Mouse (Mus musculus) myocyte (in vitro differentiated cells): Measurements from ENCODE around the gene Pbp2.

ENCODE experiments used
- MYOG ChIP-seq, 3 experiments: IDR thresholded peaks; one replicate each; pipeline ENCODE4 v1.6.1; 2011; ENCODE audit warnings: control low read depth in 2 of 3, low read depth in 2 of 3, mild to moderate bottlenecking in 2 of 3; ENCODE audit not compliant: insufficient read length in 2 of 3, control insufficient read depth in 1 of 3, insufficient read depth in 1 of 3
- POLR2A ChIP-seq: IDR thresholded peaks from one replicate; pipeline ENCODE4 v1.6.1; 2011; ENCODE audit warnings: low read depth, mild to moderate bottlenecking, control low read depth, moderate library complexity; ENCODE audit not compliant: insufficient read length
- TCF12 ChIP-seq: IDR thresholded peaks from one replicate; pipeline ENCODE4 v1.6.1; 2011; ENCODE audit warnings: mild to moderate bottlenecking, control low read depth; ENCODE audit not compliant: poor library complexity, insufficient read depth, severe bottlenecking
- USF1 ChIP-seq: IDR thresholded peaks from one replicate; pipeline ENCODE4 v1.6.1; 2011; ENCODE audit warnings: low read depth, mild to moderate bottlenecking, control low read depth, moderate library complexity

DNA sequence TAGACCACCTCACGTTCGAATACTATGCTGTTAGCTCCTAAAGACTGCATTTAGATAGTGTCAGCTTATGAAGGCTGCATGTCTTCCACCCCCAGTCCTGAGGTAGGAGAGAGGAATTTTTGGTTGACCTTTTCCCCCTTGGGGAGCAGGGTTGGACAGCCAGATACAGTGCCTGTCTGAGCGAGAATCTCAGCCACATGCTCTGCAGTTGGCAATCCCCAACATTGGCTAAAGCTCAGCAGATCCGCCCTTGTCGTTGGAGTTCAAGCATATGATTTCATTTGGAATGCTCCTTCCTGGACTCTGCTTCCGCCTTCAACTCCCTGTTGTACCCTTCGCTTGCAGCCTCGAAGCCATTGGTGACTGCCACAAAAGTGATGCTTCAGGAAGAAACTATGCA is 26.2 kb upstream of the Pbp2 start:
- no peak for TF ChIP-seq MYOG (IDR thresholded peaks at IDR 0.05; ENCODE audit: control insufficient read depth in 1 of 3, insufficient read depth in 1 of 3, insufficient read length in 2 of 3, low read depth in 2 of 3)
- no peak for TF ChIP-seq POLR2A
- TF ChIP-seq USF1 = no peak
- TF ChIP-seq TCF12 = no peak
